Mouse (Mus musculus) embryonic facial prominence, embryonic 13.5 days (tissue): Measurements from ENCODE around the gene Brd3os. TPM values are rescaled to one million over a fixed set of nuclear protein-coding genes. Genes with fewer than 3 reads are reported as not detected.

Source experiments
- ATAC-seq: fragments of 200-750 bp; cut with Nextera tagmentation; 2 replicates; pipeline ENCODE4 v1.8.0; 2017; ENCODE audit warnings: low read depth; ENCODE audit not compliant: insufficient number of reproducible peaks, insufficient read depth, low FRiP score, low TSS enrichment
- H3K27ac ChIP-seq: fragments of 300-500 bp; sonication (generic); 2 replicates; pipeline ENCODE4 v1.5.1; 2015; ENCODE audit warnings: moderate library complexity, mild to moderate bottlenecking, inconsistent platforms
- H3K27me3 ChIP-seq: fragments of 300-500 bp; sonication (generic); 2 replicates; pipeline ENCODE4 v1.6.1; 2015; ENCODE audit warnings: mild to moderate bottlenecking, inconsistent platforms
- H3K36me3 ChIP-seq: fragments of 300-500 bp; sonication (generic); 2 replicates; pipeline ENCODE4 v1.6.1; 2015; ENCODE audit warnings: mild to moderate bottlenecking, inconsistent platforms
- H3K4me1 ChIP-seq: fragments of 300-500 bp; sonication (generic); 2 replicates; pipeline ENCODE4 v1.6.1; 2015; ENCODE audit warnings: inconsistent platforms
- H3K4me2 ChIP-seq: fragments of 300-500 bp; sonication (generic); 2 replicates; pipeline ENCODE4 v1.6.1; 2015; ENCODE audit warnings: moderate library complexity, mild to moderate bottlenecking, inconsistent platforms
- H3K4me3 ChIP-seq: fragments of 300-500 bp; sonication (generic); 2 replicates; pipeline ENCODE4 v1.5.1; 2015; ENCODE audit warnings: mild to moderate bottlenecking, inconsistent platforms
- H3K9ac ChIP-seq: fragments of 300-500 bp; sonication (generic); 2 replicates; pipeline ENCODE4 v1.6.1; 2015; ENCODE audit warnings: mild to moderate bottlenecking, inconsistent platforms
- H3K9me3 ChIP-seq: fragments of 300-500 bp; sonication (generic); 2 replicates; pipeline ENCODE4 v1.6.1; 2016; ENCODE audit warnings: inconsistent platforms
- WGBS: fragments of 180-500 bp; shearing (Covaris S2); methylation state at CpG from one replicate; pipeline ENCODE4 v1.1.7; 2015; ENCODE audit warnings: mixed read lengths; 5-methylcytosine and 5-hydroxymethylcytosine counted together
- polyA plus RNA-seq: library from polyadenylated mRNA; unstranded; fragments of >200 nt; fragmentation: Nextera tagmentation; extraction: Ambion mirVana; gene quantifications from 2 replicates; pipeline ENCODE4 v1.2.1, GENCODE M21; 2015

Brd3os gene
- polyA plus RNA-seq, 1 experiment from 2014 or later: 15.7 TPM

DNA sequence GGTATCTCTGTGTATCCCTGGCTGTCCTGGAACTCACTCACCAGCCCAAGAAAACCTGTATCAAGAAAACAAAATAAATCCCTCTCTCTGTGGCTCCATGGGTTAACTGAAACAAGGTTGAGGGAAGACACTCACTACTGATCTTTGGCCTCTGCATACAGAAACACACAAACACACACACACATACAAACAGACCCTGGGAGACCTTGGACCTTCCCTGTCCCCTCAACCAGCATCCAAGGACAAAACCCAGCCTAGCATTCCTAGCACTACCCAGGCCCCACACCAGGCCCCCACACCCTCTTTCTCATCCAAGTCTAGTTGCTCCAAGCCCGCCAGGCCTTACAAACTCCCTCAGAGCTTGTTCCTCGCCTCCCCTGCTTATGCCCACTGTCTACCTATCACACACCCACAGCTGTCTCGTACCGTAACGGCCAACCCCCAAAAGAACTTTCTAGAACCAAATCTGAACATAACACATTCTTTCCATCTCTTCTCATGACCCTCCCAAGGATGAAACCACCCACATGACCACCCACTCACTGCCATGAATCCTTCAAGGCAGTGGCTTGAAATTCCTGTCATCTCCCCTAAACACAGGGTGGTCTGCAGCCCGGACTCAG lies 31.5 kb upstream of the Brd3os start:
- H3K4me3 ChIP-seq: no peak overlapping the region
- no peak overlapping the region for H3K27ac ChIP-seq
- no peaks in the 10 kb centered on the region for H3K27me3 ChIP-seq
- 82% methylated on average over 6 of the region's 6 CpGs for WGBS
- no peaks in the 10 kb centered on the region for H3K36me3 ChIP-seq
- ATAC-seq: no peak
- peaks cover 59% of the 10 kb centered on the region for H3K4me1 ChIP-seq
- no peak overlapping the region for H3K4me2 ChIP-seq
- no peaks in the 10 kb centered on the region for H3K9me3 ChIP-seq
- H3K9ac ChIP-seq: no peak overlapping the region

DNA sequence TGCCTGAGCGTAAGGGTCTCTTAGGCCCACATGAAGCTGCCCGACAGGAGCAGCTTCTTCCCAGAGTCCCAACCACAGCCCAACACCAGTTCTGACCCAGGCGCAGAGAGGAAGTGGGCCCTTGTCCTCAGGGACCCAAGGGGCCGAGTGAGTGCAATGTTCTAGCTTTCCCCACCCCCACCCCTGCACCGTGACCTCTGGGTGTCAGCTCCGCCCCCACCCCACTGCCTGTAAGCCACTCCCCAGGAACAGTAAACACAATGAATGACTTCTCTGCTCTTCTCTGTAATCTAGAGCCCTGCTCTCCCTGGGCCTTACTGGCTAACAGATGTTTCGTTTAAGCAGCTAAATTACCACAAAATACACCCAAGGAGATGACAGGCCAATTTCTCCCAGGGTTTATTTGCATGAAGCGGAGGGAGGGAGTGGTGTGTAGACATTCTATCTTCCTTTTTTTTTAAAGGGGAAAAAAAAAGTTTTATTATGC lies 30.4 kb upstream of the Brd3os start:
- peak overlapping the region; percentile 27; the same call in 1 of the 2 replicates for H3K9ac ChIP-seq
- no peaks in the 10 kb centered on the region for H3K36me3 ChIP-seq
- no peaks in the 10 kb centered on the region for H3K27me3 ChIP-seq
- WGBS: 10% methylated on average over 8 of the region's 8 CpGs
- H3K4me1 ChIP-seq: peaks cover 68% of the 10 kb centered on the region
- H3K4me2 ChIP-seq: peak overlapping the region; percentile 34
- H3K4me3 ChIP-seq: no peak overlapping the region
- H3K9me3 ChIP-seq: no peaks in the 10 kb centered on the region
- H3K27ac ChIP-seq: peak overlapping the region; percentile 84
- no peak for ATAC-seq

DNA sequence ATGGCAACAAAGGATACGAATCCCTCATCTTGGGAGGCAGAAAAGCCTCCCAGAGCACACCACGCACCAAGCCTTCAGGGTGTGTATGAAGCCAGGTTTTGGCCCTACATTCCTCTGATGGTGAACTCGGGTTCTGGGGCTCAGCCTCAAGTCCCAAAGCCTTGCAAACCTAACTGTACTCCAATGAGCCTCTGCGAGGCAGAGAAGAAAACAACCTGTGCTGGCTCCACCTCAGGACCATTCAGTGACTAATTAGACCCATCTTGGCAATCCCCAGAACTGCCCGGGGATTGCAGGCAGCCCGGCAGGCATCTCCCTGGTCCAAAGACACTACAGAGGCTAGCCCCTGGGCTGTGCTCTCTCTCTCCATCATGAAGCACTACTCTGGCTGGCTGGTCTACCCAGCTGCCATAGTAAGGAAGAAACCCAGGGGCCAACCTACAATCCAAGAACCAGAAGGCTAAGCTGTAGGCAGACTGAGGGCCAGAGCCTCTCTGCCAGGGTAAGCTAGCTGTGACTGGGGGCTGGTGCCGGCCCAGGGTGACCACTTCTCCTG lies 29.8 kb upstream of the Brd3os start:
- Histone ChIP-seq H3K27ac (peak overlapping the region; percentile 84), H3K4me3 (peak overlapping the region; percentile 13; the same call in 1 of the 2 replicates), H3K27me3 (no peaks in the 10 kb centered on the region), H3K9me3 (no peaks in the 10 kb centered on the region), H3K4me2 (peak overlapping the region; percentile 34), H3K4me1 (peaks cover 68% of the 10 kb centered on the region), H3K36me3 (no peaks in the 10 kb centered on the region), H3K9ac (0 out of 2 replicates have a peak overlapping the region, but pooled peaks have one; percentile 36)
- ATAC-seq: no peak
- 10% methylated on average over 7 of the region's 7 CpGs for WGBS

DNA sequence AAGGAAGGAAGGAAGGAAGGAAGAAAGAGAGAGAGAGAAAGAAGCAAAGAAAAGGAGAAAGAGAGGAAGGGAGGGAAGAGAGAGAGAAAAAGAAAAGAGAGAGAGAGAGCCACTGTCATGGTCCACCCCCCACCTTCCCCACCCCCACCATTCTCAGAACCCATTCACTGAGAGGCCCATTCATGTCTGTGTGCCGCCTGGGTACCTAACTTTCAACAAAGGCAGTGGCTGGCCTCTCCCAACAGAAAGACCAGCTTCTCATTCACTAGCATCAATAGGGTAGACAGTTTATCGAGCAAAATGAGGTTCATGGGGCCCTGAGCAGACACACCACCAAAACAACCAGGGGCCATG lies 28.6 kb upstream of the Brd3os start:
- Histone ChIP-seq H3K4me3 (no peak overlapping the region), H3K9me3 (no peaks in the 10 kb centered on the region), H3K36me3 (no peaks in the 10 kb centered on the region), H3K9ac (no peak overlapping the region), H3K4me1 (peaks cover 73% of the 10 kb centered on the region), H3K4me2 (no peak overlapping the region), H3K27me3 (no peaks in the 10 kb centered on the region), H3K27ac (no peak overlapping the region)
- WGBS: 43% methylated on average over 2 of the region's 2 CpGs
- no peak for ATAC-seq

DNA sequence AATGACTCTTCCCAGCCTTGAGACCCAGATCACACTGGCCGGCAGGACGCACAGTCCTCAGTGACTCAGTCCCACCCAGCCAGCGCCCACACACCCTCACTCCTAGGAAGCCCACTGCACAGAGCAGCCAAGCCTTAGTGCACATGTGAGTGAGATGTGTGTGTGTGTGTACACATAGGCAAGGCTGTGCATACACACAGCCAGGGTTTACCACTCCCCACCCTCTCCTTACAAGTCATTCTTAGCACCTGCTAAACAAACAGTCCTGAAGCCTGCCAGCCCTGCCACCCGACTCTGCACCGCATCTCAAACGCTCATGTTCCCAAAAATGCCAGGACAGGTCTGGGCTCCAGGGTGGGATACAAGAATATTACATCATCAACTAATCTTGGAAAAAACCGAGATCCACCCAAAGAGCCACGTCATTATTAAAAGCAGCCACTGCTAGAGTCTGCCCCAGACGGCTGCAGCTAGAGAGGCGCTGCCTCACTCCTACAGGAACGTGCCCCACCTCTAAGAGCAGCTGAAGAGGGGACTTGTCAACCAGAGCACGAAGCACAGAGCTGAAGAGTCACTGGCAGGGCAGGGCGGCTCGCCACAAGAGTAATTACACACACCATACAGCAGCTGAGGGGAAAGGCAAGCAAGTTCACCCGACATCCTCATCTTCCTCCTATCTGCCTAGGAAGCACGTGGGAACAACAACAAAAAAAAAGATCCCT lies 28.0 kb upstream of the Brd3os start:
- Histone ChIP-seq H3K4me3 (no peak overlapping the region), H3K9ac (no peak overlapping the region; the same call in 1 of the 2 replicates), H3K9me3 (no peaks in the 10 kb centered on the region), H3K36me3 (no peaks in the 10 kb centered on the region), H3K27me3 (no peaks in the 10 kb centered on the region), H3K4me1 (peaks cover 78% of the 10 kb centered on the region), H3K27ac (no peak overlapping the region), H3K4me2 (no peak overlapping the region)
- 0 out of 2 replicates have a peak, but pooled peaks have one; percentile 48 for ATAC-seq
- WGBS: 24% methylated on average over 16 of the region's 16 CpGs

DNA sequence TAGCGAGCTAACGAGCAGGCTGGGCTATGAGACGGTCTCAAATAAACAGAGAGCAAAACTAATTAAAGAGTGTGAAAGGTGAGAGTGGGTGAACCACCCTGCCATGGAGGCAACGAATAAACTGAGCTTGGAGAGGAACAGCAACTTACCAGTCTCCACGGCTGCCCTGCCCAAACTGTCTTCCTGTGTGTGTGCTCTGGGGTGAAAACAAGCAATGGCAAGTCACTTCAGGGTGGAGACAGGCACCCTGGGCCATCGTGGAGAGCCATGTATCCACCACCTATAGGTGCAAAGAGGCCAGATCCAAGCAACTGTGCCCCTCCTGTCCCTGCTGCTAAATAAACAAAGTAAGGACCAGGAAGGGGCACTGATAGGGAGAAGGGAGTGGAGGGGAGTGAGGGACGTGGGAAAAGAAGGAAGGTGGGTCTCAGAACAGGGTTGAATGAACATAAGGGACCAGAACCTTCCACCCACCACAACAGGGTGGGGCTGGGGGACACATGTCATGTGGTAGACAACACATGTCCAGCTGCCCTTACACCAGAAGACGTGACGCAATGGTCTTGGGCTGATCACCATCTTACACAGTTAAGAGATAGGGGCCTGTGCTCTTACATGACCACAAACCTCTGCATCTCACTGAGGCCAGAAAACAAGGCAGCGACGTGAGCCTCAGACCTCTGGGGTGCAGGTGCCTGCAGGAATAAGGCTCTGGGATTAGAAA lies 26.9 kb upstream of the Brd3os start:
- 65% methylated on average over 11 of the region's 11 CpGs for WGBS
- no peak for ATAC-seq
- peaks cover 75% of the 10 kb centered on the region for H3K4me1 ChIP-seq
- H3K9me3 ChIP-seq: no peaks in the 10 kb centered on the region
- no peaks in the 10 kb centered on the region for H3K36me3 ChIP-seq
- no peak overlapping the region for H3K4me3 ChIP-seq
- no peak overlapping the region for H3K4me2 ChIP-seq
- no peaks in the 10 kb centered on the region for H3K27me3 ChIP-seq
- H3K9ac ChIP-seq: no peak overlapping the region
- H3K27ac ChIP-seq: no peak overlapping the region

DNA sequence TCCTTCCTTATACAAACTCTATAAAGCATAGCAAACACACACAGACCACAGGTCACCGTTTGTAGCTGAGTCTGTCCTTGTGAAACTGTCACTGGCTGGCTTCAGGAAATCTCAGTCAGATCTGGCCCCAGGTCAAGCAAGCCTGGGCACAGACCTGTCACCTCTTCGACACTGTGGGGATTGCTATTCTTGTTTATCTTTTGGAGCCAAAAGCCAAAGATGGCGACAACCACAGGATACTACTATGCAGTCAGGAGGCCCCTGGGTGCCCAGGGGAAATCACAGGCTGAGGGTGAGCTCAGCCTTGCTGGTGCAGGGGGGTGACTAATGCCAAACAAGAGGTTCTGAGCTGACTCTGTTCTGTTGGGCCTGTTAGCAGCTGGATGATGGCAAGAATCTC lies 25.7 kb upstream of the Brd3os start:
- Histone ChIP-seq H3K4me2 (no peak overlapping the region), H3K27ac (no peak overlapping the region), H3K4me3 (no peak overlapping the region), H3K9ac (peak overlapping the region; percentile 36; the same call in 1 of the 2 replicates), H3K4me1 (peaks cover 71% of the 10 kb centered on the region), H3K9me3 (no peaks in the 10 kb centered on the region), H3K36me3 (no peaks in the 10 kb centered on the region), H3K27me3 (no peaks in the 10 kb centered on the region)
- no peak for ATAC-seq
- WGBS: 31% methylated on average over 3 of the region's 3 CpGs

DNA sequence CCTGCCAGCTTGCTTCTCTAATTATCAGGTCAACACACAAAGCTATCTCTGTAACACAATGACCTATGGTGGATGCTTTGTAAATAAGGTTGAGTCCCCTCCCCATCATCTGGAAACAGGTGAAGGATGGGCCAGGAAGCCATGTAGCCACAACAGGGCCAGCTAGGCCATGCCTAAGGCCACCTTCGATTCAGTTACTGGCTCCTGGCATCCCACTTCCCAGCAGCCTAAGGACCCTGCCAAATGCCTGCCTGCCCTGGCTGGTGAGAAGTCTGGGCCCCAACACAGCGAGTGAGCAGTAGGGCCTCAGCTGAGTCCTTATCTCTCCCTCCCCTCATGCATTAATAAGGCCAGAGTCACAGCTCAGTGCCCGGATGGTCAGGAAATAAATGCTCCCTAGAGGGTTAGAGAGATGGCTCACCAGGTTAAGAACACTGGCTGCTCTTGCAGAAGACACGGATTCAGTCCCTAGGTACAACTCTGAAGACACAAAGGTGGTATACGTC lies 24.4 kb upstream of the Brd3os start:
- Histone ChIP-seq H3K36me3 (no peaks in the 10 kb centered on the region), H3K27me3 (no peaks in the 10 kb centered on the region), H3K27ac (no peak overlapping the region), H3K4me1 (peaks cover 65% of the 10 kb centered on the region), H3K4me3 (no peak overlapping the region), H3K4me2 (no peak overlapping the region), H3K9me3 (no peaks in the 10 kb centered on the region), H3K9ac (no peak overlapping the region)
- 60% methylated on average over 5 of the region's 5 CpGs for WGBS
- ATAC-seq: no peak

DNA sequence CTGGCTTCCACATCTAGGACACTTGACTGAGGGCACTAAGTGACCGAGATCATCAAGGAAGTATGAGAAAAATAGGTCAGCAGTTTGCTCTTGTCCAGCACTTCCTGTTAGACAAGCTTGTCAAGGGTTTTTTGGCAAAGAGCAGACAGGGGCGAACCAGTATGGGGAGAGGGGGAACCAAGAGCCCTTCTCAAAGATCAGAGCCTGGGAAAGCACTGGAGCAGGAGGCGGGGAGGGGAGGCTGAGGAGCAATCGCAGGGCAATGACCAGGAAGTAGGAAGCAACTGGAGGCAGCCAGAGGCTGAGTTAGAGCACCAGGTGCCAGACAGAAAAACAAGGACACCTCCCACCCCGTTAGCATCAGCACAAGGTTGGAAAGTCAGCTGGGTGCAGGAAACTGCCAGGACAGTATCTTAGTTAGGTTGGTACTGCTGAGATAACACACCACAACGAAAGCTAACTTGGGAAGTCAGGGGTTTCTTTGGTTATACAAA lies 23.5 kb upstream of the Brd3os start:
- Histone ChIP-seq H3K4me2 (no peak overlapping the region), H3K27me3 (no peaks in the 10 kb centered on the region), H3K4me1 (peaks cover 67% of the 10 kb centered on the region), H3K4me3 (no peak overlapping the region), H3K36me3 (no peaks in the 10 kb centered on the region), H3K27ac (peak overlapping the region; percentile 16; the same call in 1 of the 2 replicates), H3K9me3 (no peaks in the 10 kb centered on the region), H3K9ac (0 out of 2 replicates have a peak overlapping the region, but pooled peaks have one; percentile 6)
- WGBS: 45% methylated on average over 6 of the region's 6 CpGs
- no peak for ATAC-seq

DNA sequence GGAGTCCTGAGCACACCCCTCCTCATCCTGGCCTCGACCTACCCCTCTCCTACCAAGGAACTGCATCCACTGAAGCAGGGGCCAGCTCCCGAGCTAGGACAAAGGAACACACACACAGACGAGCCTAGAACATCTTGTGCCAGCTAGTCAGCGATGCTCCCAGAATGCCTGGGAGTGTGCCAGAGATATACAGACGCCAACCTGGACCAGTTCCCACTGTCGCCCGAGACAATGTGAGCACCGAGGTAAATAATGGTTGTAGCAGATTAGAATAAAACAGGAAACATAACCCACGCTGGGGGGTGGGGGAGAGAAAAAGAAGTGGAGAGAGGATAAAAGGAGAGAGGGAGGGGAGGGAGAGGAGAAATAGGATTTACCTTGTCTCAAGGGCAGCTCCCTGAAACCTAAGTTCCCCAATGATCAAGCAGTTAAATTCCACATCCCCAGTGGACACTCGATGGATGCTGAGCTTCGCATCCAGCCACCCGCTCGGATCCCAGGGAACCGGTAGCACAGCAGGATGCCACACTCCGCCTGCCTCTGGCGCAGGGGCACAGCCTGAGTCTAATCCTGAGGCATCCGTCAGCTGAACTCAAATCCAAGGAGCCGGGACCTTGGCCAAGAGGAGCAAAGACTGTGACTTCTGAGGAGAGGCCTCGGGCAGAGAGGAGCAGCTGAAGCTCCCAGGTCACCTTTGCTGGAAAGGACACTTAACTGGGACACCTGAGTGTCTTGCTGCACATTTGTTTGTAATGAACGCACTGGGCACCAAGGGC lies 20.6 kb upstream of the Brd3os start:
- WGBS: 70% methylated on average over 20 of the region's 20 CpGs
- Histone ChIP-seq H3K4me3 (no peak overlapping the region), H3K36me3 (no peaks in the 10 kb centered on the region), H3K4me2 (no peak overlapping the region), H3K27me3 (no peaks in the 10 kb centered on the region), H3K27ac (no peak overlapping the region), H3K4me1 (peaks cover 58% of the 10 kb centered on the region), H3K9ac (no peak overlapping the region), H3K9me3 (no peaks in the 10 kb centered on the region)
- no peak for ATAC-seq
